Mouse (Mus musculus) forebrain, embryonic 14.5 days (tissue): ENCODE measurements around the gene Rab3il1. TPM values are rescaled to one million over a fixed set of nuclear protein-coding genes. Genes with fewer than 3 reads are reported as not detected.
"Not testable (repeated sequence)": the region's sequence is repeated elsewhere in the genome, so short reads cannot be mapped to it uniquely, and the experiment has no call there.

ENCODE experiments used
- ATAC-seq: fragments of 200-750 bp; cut with Nextera tagmentation; 2 replicates; pipeline ENCODE4 v1.8.0; 2017; ENCODE audit warnings: mild to moderate bottlenecking, moderate library complexity
- DNase-seq: peaks from one replicate; pipeline ENCODE4 v3.0.0-alpha.2; 2015; ENCODE audit warnings: low spot score
- H3K27ac ChIP-seq: fragments of 300-500 bp; sonication (generic); 2 replicates; pipeline ENCODE4 v1.5.1; 2014; ENCODE audit warnings: low read depth, mild to moderate bottlenecking, control low read depth, low read length, moderate library complexity
- H3K27me3 ChIP-seq: fragments of 300-500 bp; sonication (generic); replicated peaks from 2 replicates; pipeline ENCODE4 v1.6.1; 2014; ENCODE audit warnings: low read length, control low read depth, mixed read lengths; ENCODE audit not compliant: control insufficient read depth, insufficient read depth
- H3K36me3 ChIP-seq: fragments of 300-500 bp; sonication (generic); 2 replicates; pipeline ENCODE4 v1.6.1; 2014; ENCODE audit warnings: low read length, control low read depth; ENCODE audit not compliant: control insufficient read depth, insufficient read depth
- H3K4me1 ChIP-seq: fragments of 300-500 bp; sonication (generic); 2 replicates; pipeline ENCODE4 v1.6.1; 2014; ENCODE audit warnings: antibody characterized with exemption, low read length, control low read depth; ENCODE audit not compliant: control insufficient read depth, insufficient read depth
- H3K4me2 ChIP-seq: fragments of 300-500 bp; sonication (generic); 2 replicates; pipeline ENCODE4 v1.6.1; 2014; ENCODE audit warnings: mild to moderate bottlenecking, control low read depth, low read length
- H3K4me3 ChIP-seq: fragments of 300-500 bp; sonication (generic); 2 replicates; pipeline ENCODE4 v1.5.1; 2014; ENCODE audit warnings: low read depth, low read length, control low read depth
- H3K9ac ChIP-seq: fragments of 300-500 bp; sonication (generic); 2 replicates; pipeline ENCODE4 v1.6.1; 2014; ENCODE audit warnings: mild to moderate bottlenecking, low read length, control low read depth, moderate library complexity
- H3K9me3 ChIP-seq: fragments of 300-500 bp; sonication (generic); replicated peaks from 2 replicates; pipeline ENCODE4 v1.6.1; 2016; ENCODE audit warnings: low read length, control low read depth, mixed read lengths; ENCODE audit not compliant: control insufficient read depth
- WGBS: fragments of 180-500 bp; shearing (Covaris S2); extraction: QIAGEN DNeasy Blood & Tissue Kit; methylation state at CpG from one replicate; pipeline ENCODE4 v1.1.7; 2014; 5-methylcytosine and 5-hydroxymethylcytosine counted together
- polyA plus RNA-seq: library from polyadenylated mRNA; unstranded; fragments of >200 nt; fragmentation: Nextera tagmentation; extraction: Ambion mirVana; gene quantifications from 2 replicates; pipeline ENCODE4 v1.2.1, GENCODE M21; 2014

Rab3il1 gene
- polyA plus RNA-seq, 1 experiment from 2014 or later: 20.6 TPM

GRCm38 (mm10) chr19:9960769-9961168 lies 40.7 kb upstream of the Rab3il1 start:
- Histone ChIP-seq H3K4me2 (no peak overlapping the region), H3K4me3 (no peak overlapping the region), H3K27ac (no peak overlapping the region), H3K4me1 (no peaks in the 10 kb centered on the region), H3K9me3 (no peaks in the 10 kb centered on the region), H3K27me3 (no peaks in the 10 kb centered on the region), H3K9ac (no peak overlapping the region), H3K36me3 (no peaks in the 10 kb centered on the region)
- ATAC-seq (no peak), DNase-seq (no peak)
- 84% methylated on average over 5 of the region's 5 CpGs for WGBS

GRCm38 (mm10) chr19:9964205-9964916 lies 37.1 kb upstream of the Rab3il1 start:
- no peak overlapping the region for H3K27ac ChIP-seq
- no peaks in the 10 kb centered on the region for H3K36me3 ChIP-seq
- ATAC-seq (no peak), DNase-seq (no peak)
- no peak overlapping the region for H3K4me2 ChIP-seq
- H3K9ac ChIP-seq: no peak overlapping the region
- 32% methylated on average over 7 of the region's 7 CpGs for WGBS
- no peak overlapping the region for H3K4me3 ChIP-seq
- no peaks in the 10 kb centered on the region for H3K9me3 ChIP-seq
- H3K27me3 ChIP-seq: no peaks in the 10 kb centered on the region
- no peaks in the 10 kb centered on the region for H3K4me1 ChIP-seq

- no peak for ATAC-seq
- Histone ChIP-seq H3K36me3 (no peaks in the 10 kb centered on the region), H3K27ac (no peak overlapping the region), H3K9ac (no peak overlapping the region), H3K9me3 (no peaks in the 10 kb centered on the region), H3K4me2 (no peak overlapping the region), H3K27me3 (no peaks in the 10 kb centered on the region), H3K4me3 (no peak overlapping the region), H3K4me1 (no peaks in the 10 kb centered on the region)
- DNase-seq: no peak
- 66% methylated on average over 2 of the region's 2 CpGs for WGBS
These were observed 35.2 kb upstream of the Rab3il1 start for GRCm38 (mm10) chr19:9966096-9966867.

GRCm38 (mm10) chr19:9968081-9968787 lies 33.2 kb upstream of the Rab3il1 start:
- Histone ChIP-seq H3K36me3 (no peaks in the 10 kb centered on the region), H3K27me3 (no peaks in the 10 kb centered on the region), H3K4me1 (no peaks in the 10 kb centered on the region), H3K9ac (no peak overlapping the region), H3K4me2 (no peak overlapping the region), H3K27ac (no peak overlapping the region), H3K4me3 (no peak overlapping the region), H3K9me3 (no peaks in the 10 kb centered on the region)
- no peak for ATAC-seq
- WGBS: 87% methylated on average over 9 of the region's 10 CpGs
- DNase-seq: no peak

GRCm38 (mm10) chr19:9974853-9975252 lies 26.6 kb upstream of the Rab3il1 start:
- H3K27me3 ChIP-seq, H3K4me2 ChIP-seq, H3K9ac ChIP-seq, ATAC-seq, H3K27ac ChIP-seq, H3K4me3 ChIP-seq, H3K9me3 ChIP-seq, H3K4me1 ChIP-seq, H3K36me3 ChIP-seq, DNase-seq: not testable (repeated sequence)
- WGBS: 56% methylated on average over 2 of the region's 2 CpGs

GRCm38 (mm10) chr19:9977085-9977484 lies 24.4 kb upstream of the Rab3il1 start:
- DNase-seq: no peak
- no peak for ATAC-seq

GRCm38 (mm10) chr19:9978431-9978951 lies 23.0 kb upstream of the Rab3il1 start:
- no peak overlapping the region for H3K9ac ChIP-seq
- ATAC-seq (no peak), DNase-seq (no peak)
- H3K27me3 ChIP-seq: no peaks in the 10 kb centered on the region
- H3K27ac ChIP-seq: no peak overlapping the region
- no peaks in the 10 kb centered on the region for H3K36me3 ChIP-seq
- H3K9me3 ChIP-seq: no peaks in the 10 kb centered on the region
- no peak overlapping the region for H3K4me3 ChIP-seq
- 64% methylated on average over 5 of the region's 5 CpGs for WGBS
- H3K4me1 ChIP-seq: peaks cover 10% of the 10 kb centered on the region
- H3K4me2 ChIP-seq: no peak overlapping the region

More at GRCm38 (mm10) chr19:9977085-9977484, 24.4 kb upstream of the Rab3il1 start:
- H3K4me1 ChIP-seq: peaks cover 7% of the 10 kb centered on the region; the same call in 1 of the 2 replicates
- H3K9ac ChIP-seq: no peak overlapping the region
- H3K4me2 ChIP-seq: no peak overlapping the region
- no peaks in the 10 kb centered on the region for H3K27me3 ChIP-seq
- 85% methylated on average over 10 of the region's 10 CpGs for WGBS
- H3K4me3 ChIP-seq: no peak overlapping the region
- no peak overlapping the region for H3K27ac ChIP-seq
- H3K36me3 ChIP-seq: no peaks in the 10 kb centered on the region
- no peaks in the 10 kb centered on the region for H3K9me3 ChIP-seq

GRCm38 (mm10) chr19:9979156-9979555 lies 22.3 kb upstream of the Rab3il1 start:
- no peak for DNase-seq
- Histone ChIP-seq H3K4me2 (no peak overlapping the region), H3K27ac (no peak overlapping the region), H3K36me3 (peaks cover 2% of the 10 kb centered on the region; the same call in 1 of the 2 replicates), H3K9ac (no peak overlapping the region), H3K27me3 (no peaks in the 10 kb centered on the region), H3K4me1 (peaks cover 16% of the 10 kb centered on the region), H3K9me3 (no peaks in the 10 kb centered on the region), H3K4me3 (no peak overlapping the region)
- 78% methylated on average over 2 of the region's 2 CpGs for WGBS
- ATAC-seq: no peak
